Mouse (Mus musculus) cerebellum, adult 11 months (tissue): ENCODE measurements around the gene Jpt1.
"Not testable (repeated sequence)": the region's sequence is repeated elsewhere in the genome, so short reads cannot be mapped to it uniquely, and the experiment has no call there.

Source experiments
- DNase-seq: peaks from one replicate; pipeline ENCODE4 v3.0.0; 2022

Gene Jpt1

DNA sequence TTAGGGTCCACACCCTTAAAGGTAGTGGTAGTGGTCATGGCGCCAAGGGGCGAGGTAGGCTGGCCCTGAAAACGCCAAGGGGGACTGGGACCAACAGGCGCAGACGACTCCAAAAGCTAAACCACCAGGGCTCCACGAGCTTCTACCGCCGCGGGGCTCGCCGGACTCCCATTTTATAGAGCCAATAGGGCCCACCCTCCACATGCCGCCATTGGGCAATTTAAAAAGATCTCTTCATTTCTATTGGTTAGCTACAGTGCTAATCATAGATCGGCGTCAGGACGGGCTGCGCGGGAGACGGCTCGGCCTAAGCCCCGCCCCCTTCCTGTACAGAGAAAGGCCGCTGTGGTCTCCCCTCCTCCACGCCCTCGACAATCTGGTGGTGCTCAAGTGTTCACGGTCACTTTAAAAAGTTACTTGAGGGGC lies at the start of gene Jpt1:
Jpt1 (minus strand) TSS at position 150 of the 426 bp plus-strand sequence.
- DNase-seq, result peak; percentile 96

DNA sequence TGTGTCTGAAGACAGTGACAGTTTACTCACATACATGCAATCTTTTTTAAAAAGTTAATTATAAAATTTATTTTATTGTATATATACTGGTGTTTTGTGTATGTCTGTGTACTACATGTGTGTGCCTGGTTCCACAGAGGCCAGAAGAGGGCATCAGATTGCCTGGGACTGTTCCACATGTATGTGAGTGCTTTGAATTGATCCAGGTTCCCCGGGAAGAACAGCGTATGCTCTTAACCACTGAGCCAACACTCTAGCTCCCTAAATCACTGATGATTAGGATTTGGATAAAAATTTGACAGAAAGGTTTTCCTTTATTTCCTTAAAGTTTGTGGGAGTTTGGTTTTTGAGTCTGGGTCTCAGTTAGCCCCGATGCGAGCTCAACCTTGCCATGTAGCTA lies 49.2 kb upstream of the Jpt1 start:
- no peak for DNase-seq

- DNase-seq, result no peak
Measured at GRCm38 (mm10) chr11:115555717-115556116, 41.5 kb upstream of the Jpt1 start.

DNA sequence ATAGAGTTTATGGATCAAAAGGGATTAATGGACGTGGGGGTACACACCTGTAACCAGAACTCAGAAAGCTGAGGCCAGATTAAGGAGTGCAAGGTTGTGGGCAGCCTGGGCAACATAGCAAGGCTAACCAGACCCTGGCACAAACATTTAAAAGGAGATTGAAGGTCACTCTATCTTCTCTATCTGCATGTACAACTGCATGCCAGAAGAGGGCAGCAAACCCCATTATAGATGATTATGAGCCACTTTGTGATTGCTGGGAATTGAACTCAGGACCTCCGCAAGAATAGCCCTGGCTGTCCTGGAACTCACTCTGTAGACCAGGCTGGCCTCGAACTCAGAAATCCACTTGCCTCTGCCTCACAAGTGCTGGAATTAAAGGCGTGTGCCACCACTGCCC lies 38.6 kb upstream of the Jpt1 start:
- no peak for DNase-seq

DNA sequence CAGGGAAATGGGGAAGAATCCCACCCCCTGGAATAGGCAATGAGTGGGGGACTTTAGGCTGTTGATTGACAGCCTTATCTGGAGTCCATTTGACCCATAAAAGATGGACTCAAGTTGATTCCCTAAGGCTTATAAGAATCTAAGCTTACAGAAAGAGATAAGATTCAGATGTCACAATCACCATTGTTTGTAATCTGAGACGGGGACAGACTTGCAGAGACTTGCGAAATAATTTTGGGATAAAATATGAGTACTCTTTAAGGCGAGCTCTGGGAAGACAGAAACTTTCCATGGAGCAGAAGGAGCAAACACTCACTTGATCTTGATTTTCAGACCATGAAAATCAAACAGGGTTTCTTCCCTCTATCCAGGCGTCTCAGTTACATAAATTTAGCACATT lies 29.4 kb upstream of the Jpt1 start:
- no peak for DNase-seq

DNA sequence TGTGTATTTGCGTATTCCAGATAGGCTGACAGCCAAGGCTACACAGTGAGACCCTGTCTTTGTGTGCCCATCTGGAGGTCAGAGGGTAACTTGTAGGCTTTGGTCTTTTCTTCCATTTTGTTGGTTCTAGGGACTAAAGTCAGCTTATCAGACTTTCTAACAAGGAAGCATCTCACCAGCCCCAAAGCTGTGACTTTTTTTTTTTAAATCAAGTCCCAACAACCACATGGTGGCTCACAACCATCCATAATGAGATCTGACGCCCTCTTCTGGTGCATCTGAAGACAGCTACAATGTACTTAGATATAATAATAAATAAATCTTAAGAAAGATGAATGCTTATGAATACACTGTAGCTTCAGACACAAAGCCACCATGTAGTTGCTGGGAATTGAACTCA lies 23.9 kb upstream of the Jpt1 start:
- DNase-seq, result no peak

DNA sequence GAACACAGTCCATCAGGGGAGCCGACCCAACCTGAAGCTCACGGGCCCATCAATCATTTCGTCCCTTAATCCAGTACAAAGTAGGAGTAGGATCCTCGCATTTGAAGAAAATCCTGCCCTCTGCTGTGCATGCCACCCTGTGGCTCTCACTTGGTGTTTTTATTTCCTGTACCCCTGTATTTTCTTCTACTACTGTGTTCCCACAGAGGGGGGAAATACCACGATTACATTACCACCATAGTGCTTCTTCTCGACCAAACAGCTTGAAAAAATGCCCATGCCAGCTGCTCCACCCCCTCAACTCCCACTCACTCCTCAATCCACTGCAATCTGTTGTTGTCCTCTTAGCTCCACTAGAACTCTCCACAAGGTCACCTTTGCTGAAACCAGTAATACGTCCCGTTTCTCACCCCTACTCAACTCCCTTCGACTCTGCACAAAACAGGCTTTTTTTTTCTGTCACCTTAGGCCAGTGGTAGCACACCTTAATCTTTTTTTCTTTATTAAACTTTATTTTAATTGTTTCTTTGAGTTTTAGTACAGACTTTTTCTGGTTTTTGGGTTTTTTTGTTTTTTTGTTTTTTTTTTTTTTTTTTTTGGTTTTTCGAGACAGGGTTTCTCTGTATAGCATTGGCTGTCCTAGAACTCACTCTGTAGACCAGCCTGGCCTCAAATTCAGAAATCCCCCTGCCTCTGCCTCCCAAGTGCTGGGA lies 22.8 kb upstream of the Jpt1 start:
- DNase-seq, result no peak

GRCm38 (mm10) chr11:115536038-115536681 lies 22.0 kb upstream of the Jpt1 start, which contains the start of gene Sumo2:
Gene Sumo2 (minus strand): TSS chr11:115536276.
- DNase-seq, result peak; percentile 99

DNA sequence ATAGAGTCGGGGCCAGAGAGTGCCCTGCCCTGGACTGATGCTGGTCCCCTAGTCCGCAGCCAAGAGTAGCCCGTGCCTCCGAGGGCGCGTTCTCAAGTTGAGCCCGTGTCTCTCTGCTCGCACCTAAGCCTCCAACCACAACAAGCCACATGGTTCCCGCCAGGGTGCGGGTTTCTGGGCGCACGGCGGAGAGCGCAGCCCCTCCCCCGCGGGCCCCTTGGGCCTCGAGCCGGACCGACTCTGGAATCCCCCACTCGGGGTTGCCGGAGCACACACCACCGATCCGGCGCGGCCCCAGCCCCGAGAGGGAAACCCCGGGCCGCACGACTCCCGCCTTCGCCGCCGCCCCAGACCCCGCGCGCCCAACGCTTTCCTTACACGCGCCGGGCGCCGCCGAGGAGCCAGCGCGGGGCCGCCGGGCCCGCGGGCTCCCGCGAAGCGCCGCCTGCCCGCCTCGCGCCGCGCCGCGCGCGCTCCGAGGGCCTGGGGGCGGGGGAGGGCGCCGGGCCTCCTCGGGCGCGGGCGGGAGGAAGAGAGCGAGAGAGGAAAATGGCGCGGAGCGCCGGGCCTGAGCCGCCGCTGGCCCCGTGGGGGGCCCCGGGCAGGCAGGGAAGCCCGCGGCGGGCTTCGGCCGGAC lies 21.3 kb upstream of the Jpt1 start:
- DNase-seq, result peak; percentile 49

DNA sequence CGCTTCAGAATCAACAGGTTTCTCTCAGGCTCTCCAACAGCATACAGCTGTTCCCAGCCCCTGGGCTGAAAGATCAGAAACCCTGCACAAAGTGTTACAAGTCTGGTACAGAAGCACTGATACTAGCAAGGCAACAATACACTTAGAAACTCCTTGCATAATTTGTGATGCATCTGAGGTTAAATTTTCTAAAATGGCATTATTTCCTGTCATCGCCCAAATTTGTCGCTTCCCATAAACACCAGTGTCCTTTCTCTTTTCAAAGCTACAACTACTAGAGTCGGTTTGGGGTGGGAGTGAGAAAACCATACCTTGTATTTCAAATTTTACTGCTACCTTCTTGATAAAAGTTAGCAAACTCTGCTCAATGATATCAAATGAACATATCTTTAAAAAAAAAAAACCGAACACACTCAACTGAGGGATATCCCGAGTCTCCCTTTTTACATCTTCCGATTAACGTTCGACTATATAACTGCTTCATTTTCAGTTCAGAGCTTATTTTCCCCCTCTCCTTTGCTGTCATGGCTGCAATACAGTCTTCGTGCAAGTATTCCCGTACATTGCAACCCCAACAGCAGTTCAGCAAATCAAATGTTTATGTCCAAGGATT lies 20.7 kb upstream of the Jpt1 start:
- no peak for DNase-seq

- not testable (repeated sequence) for DNase-seq
Measured at GRCm38 (mm10) chr11:115526446-115526845, 12.3 kb upstream of the Jpt1 start.

GRCm38 (mm10) chr11:115522703-115523102 lies 8.5 kb upstream of the Jpt1 start:
- no peak for DNase-seq

DNA sequence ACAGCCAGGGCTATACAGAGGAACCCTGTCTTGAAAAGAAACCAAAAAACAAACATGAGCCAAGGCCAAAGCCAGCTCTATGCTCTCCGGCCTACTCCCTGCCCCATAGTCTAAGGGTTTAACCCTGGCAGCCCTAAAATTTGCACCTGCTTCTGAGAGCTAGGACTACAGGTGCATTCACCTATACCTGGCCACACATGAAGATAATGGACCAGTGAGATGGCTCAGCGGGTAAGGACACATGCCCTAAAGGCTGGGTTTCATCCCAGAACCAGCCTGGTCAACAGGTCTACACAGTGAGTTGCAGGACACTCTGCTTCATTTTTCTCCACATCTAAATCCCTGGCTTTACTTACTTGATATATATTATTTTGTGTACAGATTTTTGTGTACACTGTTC lies 8.1 kb upstream of the Jpt1 start:
- DNase-seq, result no peak

DNA sequence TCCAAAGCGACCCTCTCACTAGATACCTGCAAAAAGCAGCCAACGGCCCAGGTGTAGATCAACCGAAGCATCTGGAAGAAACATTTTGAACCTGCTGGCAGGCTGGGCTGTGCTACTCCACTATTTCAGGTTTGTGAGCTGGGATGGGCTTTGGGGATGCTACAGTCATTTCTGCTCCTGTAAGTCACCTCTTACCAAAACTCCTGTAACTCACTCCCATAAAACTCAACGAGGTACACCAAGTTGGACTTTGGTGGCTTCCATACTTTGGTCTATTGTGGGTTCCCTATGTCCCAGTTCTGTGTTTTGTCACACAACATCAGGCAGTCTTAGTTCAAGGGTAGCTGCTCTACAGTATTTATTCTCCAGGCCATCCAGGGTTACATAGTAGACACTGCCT lies 6.9 kb upstream of the Jpt1 start:
- no peak for DNase-seq

- no peak for DNase-seq
Measured at GRCm38 (mm10) chr11:115520218-115520617, 6.0 kb upstream of the Jpt1 start.

DNA sequence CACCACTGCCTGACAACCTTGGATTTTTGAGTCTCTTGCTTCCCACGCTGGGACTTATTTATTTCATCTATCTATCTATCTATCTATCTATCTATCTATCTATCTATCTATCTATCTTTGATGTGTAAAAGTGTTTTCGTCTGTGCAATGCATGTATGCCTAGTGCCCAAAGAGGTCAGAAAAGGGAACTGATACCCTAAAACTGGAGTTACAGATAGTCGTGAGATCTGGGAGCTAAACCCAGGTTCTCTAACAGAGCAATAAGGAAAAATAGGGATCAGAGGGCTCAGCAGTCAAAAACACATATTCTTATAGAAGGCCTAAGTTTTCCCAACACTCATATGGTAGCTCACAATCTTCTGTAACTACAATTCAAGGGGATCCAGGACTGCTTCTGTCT lies 5.4 kb upstream of the Jpt1 start:
- DNase-seq, result no peak

GRCm38 (mm10) chr11:115518693-115519092 lies 4.5 kb upstream of the Jpt1 start:
- no peak for DNase-seq

DNA sequence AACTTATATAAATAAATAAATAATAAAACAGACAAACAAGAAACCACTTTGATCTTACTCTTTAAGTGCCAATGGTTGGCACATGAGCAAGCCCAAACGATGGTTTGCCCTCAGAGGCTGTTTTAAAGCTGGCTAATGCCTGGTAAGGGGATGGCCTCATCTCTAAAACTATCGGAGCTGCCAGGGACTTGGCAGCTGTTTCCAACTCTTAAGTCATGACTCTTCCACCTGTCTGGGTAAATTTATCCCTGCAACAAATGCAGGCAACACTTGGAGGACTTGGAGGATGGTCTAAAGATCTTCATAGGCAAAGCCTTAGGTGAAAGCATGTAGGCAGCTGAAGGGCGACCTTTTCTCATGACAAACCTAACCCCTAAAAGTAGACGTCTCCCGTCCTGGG lies 2.8 kb upstream of the Jpt1 start:
- DNase-seq, result no peak

- DNase-seq, result no peak
Measured at GRCm38 (mm10) chr11:115515021-115515420, 834 bp upstream of the Jpt1 start.

DNA sequence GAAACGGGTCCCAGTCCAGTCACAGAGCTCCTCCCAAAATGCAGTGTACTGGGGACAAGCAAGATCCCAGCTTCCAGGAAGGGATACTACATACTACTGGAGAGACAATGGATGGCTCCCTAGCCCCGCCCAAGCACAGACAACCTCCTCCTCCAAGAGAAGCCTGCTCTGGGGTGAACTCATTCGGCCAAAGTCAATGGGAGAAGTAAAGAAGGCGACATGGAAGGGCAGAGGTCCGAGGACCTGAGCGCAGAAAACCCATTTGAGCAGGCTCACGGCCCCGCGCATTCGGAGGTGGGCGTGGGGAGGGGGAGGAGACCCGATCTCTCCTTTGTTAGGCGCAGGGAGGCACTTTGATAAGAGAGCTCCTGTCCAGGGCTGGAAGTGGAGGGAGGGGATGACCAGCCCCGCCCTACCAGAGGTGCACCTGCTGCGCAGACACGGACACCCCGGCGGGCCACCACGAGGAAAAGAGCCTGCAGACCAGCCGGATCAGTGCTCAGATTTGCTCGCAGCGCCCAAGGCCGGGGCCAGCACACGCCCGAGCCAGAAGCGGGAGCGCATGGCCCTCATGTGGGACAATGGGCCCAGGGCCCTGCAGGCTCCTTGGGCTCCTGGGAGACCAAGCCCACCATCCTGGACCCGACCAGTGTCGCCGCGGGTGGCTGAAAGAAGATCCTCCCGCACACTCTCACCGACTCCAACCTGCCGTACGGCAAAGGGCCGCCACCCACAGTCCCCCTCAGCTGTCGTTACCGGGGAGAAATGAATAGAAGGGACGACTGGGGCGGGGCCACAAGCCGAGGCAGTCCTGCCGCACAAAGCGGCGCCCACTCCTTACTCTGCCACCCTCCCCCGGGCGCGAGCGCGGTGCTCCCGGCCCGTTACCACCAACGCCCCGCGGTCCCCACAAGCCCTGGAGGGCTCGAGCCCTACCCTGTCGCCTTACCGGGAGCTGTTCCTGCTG lies 633 bp downstream of the Jpt1 start:
- DNase-seq, result no peak

GRCm38 (mm10) chr11:115512407-115513183 lies 1.6 kb downstream of the Jpt1 start:
- DNase-seq, result no peak

GRCm38 (mm10) chr11:115512004-115512403 lies 2.2 kb downstream of the Jpt1 start:
- DNase-seq, result no peak
